Mouse (Mus musculus) bone marrow macrophage, adult 2 months (primary cell): Measurements from ENCODE around the gene Hnrnpul2.
"Not testable (repeated sequence)": the region's sequence is repeated elsewhere in the genome, so short reads cannot be mapped to it uniquely, and the experiment has no call there.

ENCODE experiments used
- CTCF ChIP-seq: IDR thresholded peaks from 2 replicates; pipeline ENCODE4 v1.5.1; 2012; ENCODE audit warnings: low read depth, mild to moderate bottlenecking, low read length, moderate library complexity
- POLR2A ChIP-seq: IDR thresholded peaks from 2 replicates; pipeline ENCODE4 v1.6.1; 2012; ENCODE audit warnings: mild to moderate bottlenecking, low read depth, low read length, borderline replicate concordance

DNA sequence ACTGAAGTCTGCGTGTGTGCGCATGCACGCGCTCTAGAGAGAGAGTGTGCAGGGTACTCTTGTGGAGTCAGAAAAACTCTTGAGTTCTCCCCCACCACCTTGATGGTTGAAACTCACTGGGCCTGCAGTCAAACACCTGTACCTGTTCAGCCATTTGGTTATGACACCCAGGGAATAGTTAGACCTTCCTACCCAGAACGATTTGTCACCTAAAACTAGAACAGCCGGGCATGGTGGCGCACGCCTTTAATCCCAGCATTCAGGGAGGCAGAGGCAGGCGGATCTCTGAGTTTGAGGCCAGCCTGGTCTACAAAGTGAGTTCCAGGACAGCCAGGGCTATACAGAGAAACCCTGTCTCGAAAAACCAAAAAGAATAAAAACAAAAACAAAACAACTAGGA, 16.5 kb downstream of the Hnrnpul2 start:
- not testable (repeated sequence) for TF ChIP-seq CTCF, POLR2A
